Mouse (Mus musculus): Measurements from ENCODE around the gene Ccdc97.
A peak's percentile ranks its signal among the peaks of the same experiment; 100 is the strongest.

Ccdc97 gene

GRCm38 (mm10) chr7:25719761-25720610 is 1.1 kb upstream of the Ccdc97 start:
- DNase-seq, result peak; percentile 81

DNA sequence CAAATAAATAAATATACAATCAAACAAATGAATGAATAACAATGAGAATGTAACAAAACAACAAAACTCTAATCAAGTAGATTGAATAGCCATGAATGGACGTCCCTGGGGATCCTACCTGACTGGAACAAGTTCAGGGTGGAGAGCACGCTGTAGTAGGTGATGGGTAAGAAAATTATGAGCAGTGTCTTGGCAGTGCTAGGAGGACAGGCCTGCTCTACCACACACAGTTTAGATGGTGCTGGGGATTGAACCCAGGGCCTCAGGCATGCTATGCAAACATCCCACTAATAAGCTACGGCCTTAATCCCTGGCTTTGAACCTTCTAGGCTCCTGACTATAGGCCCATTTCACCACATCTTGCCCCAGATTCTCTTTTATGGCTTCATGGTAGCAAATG is 1.4 kb downstream of the Ccdc97 start:
- DNase-seq, result no peak

GRCm38 (mm10) chr7:25715731-25716271 is 3.1 kb downstream of the Ccdc97 start:
- no peak for DNase-seq

GRCm38 (mm10) chr7:25714581-25714980 is 4.3 kb downstream of the Ccdc97 start:
- DNase-seq, result no peak

DNA sequence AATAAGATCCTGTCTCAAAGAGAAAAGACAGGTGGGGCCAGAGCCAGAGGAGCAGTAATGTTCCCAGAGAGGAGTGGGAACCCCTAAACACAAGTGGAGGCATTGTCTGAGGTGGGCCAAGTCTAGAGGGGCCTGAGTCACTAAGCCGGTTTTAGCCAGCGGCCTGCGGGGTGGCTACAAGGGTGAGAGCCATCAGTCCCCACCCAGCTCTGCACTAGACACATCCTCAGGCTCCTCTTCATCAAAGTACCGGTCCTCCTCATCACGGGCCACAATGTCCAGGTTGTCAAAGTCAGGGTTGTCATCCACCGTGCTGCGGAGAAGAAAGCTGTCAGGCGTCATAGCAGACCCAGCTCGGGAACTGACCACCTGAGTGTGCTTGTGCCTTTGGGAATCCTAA is 6.1 kb downstream of the Ccdc97 start:
- no peak for DNase-seq

GRCm38 (mm10) chr7:25711731-25712197 is 7.1 kb downstream of the Ccdc97 start:
- peak; percentile 68 for DNase-seq

- DNase-seq, result no peak
Observed at GRCm38 (mm10) chr7:25711165-25711564, 7.7 kb downstream of the Ccdc97 start.

DNA sequence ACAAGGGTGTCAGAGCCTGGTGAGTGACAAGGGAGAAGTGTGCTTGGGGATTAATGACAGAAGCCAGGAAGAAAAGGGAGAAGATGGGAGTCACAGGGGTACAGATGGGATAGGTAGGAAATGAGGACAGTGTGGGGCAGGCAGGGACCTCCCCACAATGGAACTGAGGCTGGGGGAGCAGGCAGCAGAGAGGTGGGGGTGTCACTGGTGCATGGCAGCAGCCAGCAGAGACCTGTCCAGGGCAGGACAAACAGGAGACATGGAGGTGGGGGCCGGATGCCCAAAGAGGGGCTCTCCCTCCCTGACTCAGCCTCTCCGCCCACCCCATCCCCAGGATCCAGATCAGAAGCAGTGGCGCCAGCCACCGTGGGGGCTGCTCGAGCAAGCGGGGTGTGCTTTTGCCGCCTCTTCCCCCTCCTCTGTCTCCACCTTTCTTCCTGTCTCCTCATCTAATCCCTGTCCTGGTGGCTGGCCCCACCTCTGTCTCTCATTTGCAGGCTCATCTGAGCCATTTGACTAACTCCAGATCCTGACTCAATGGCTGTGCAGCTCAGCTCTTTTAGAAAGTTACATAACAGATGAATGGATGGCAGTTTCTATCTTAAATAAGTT is 8.3 kb downstream of the Ccdc97 start:
- peak; percentile 31 for DNase-seq

DNA sequence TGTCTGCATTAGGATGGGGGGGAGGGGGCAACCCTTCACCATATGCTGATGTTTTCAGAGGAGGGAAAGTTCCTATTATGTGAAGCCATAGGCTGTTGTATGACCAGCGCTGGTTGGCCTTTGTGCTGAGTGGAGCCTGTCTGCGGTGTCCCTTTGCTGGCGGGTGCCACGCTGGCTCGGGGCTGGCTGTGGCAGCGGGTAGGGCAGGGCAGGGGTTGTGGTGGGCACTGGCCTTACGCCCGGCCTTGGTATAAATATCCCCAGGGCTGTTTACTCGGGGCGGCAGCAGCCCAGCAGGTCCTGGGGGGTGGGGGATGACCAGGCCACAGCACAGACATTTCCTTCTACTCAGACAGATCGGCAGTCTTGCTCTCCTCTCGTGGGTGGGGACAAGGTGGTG is 8.9 kb downstream of the Ccdc97 start:
- DNase-seq, result no peak

GRCm38 (mm10) chr7:25707581-25708292 is 11.2 kb downstream of the Ccdc97 start:
- peak; percentile 28 for DNase-seq

DNA sequence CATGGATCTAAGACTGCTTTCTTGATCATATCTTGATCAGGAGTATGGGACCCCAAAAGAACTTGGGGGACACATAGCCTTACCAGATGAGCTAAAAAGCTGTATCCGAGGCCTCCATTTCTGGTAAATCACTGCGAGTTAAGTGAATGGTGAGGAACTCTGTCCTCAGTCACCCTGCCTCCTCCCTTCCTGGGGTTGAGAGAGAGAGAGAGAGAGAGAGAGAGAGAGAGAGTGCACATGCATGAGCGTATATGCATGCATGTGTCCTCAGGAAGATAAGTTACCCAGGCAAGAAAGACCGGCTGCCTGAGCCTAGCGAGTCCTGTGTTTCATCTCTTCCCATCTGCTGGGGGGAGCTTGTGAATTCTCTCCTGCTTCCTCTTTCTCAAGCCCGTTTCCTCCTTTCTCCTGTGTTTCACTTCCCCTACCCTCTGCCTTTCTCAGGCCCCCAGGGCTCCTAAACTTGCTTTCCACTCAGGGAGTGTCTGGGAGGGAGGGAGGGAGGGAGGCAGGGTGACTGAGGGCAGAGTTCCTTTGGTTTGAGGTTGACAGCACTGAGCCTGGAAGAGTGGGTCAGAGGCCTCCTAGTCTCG is 12.2 kb downstream of the Ccdc97 start:
- DNase-seq, result no peak

DNA sequence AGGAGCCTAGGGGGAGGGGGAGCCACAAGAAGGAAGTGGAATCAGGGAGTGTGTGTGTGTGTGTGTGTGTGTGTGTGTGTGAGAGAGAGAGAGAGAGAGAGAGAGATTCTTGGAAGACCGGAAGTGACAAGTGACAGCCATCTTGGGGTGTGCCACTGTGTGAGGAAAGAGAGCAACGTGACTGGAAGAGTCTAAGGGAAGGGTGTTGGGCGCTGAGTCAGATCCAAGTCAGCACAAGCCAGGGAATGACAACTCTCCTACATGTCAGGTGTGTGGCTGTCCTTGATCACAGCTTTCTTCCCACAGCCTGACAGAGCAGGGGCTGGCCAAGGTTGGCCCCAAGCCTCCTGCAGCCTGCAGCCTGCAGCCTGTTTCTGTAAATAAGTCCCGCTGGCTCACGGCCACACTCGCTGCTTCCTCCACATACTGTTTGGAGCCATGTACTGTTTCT is 13.1 kb downstream of the Ccdc97 start:
- DNase-seq, result no peak

DNA sequence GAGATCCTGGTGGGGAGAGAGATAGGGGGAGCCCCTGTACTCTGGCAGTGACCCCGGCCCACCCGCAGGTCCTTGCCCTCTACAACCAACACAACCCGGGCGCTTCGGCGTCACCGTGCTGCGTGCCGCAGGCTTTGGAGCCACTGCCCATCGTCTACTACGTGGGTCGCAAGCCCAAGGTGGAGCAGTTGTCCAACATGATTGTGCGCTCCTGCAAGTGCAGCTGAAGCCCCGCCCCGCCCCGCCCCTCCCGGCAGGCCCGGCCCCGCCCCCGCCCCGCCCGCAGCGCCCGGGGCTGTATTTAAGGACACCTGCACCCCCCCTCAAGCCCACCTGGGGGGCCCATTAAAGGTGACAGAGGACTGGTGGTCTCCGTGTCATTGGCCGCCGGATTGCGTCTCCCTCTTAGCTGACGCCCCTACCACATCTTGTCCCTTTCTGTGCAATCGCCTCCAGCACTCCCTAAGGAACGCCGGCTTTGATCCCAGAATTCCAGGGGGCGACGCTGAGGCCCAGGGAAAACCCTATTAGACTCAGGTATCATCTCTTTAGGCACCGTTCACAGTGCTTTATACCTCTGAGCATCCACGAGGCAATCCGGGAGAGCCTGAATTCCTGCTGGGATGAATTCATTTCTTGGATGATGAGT is 14.0 kb downstream of the Ccdc97 start:
- DNase-seq, result peak; percentile 39

DNA sequence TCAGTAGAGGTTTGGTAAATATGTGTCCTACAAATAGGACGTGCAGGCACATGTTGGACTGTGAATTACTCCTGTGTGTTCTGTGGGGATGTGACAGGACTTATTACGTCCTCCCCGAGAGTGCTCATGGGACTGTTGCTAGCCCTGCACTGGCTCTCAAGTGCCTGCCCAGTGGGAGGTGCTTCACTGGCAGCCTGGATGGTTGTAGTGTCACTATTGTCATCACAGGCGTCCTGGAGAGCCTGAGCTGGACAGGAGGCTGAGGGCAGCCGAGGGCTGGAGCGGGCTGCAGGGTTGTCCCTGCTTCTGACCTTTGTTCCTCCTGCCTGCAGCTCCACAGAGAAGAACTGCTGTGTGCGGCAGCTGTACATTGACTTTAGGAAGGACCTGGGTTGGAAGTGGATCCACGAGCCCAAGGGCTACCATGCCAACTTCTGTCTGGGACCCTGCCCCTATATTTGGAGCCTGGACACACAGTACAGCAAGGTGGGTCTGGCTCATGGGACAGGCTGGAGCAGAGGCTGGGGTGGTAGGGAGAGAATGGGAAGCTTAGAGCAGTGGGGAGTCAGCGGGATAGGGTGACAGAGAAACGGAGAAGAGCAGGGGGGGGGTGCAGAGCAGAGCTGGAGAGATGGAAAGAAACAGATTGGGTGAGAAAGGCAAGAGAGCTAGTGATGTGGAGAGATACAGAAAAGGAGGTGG is 14.9 kb downstream of the Ccdc97 start:
- DNase-seq, result no peak

GRCm38 (mm10) chr7:25702350-25702749 is 16.5 kb downstream of the Ccdc97 start:
- DNase-seq, result no peak

DNA sequence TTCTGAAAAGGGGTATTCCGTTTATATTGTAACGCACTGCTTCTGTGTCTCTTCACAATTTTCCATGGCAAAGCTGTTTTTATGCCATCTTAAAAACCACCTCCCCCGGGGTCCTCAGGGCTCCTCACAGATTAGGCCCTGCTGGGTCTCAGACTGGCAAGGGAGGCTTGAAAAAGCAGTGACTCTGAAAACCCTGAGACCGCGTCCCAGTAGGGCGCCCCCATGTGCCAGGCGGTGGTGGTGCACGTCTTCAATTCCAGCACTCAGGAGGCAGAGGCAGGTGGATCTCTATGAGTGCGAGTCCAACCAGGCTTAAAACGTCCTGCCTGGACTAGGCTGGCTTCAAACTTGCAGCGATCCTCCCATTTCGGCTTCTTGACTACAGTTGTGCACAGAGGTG is 18.2 kb downstream of the Ccdc97 start:
- no peak for DNase-seq

GRCm38 (mm10) chr7:25699851-25700250 is 19.0 kb downstream of the Ccdc97 start:
- DNase-seq, result no peak

DNA sequence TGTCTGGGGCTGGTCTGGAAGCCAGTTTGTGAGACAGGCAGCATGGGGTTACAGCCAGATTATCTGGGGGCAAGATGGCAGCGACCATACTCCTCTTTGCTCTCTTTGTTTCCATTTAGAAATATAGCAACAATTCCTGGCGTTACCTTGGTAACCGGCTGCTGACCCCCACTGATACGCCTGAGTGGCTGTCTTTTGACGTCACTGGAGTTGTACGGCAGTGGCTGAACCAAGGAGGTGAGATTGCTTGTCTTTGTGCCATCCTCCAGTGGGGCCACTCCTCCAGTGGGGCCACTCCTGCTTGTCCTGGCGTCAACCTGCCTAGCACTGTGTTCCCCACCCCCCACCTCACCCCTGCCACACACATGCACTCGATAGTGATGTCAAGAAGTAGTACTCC is 24.8 kb downstream of the Ccdc97 start:
- DNase-seq, result no peak

- DNase-seq, result no peak
Observed at GRCm38 (mm10) chr7:25690051-25690450, 28.8 kb downstream of the Ccdc97 start.

DNA sequence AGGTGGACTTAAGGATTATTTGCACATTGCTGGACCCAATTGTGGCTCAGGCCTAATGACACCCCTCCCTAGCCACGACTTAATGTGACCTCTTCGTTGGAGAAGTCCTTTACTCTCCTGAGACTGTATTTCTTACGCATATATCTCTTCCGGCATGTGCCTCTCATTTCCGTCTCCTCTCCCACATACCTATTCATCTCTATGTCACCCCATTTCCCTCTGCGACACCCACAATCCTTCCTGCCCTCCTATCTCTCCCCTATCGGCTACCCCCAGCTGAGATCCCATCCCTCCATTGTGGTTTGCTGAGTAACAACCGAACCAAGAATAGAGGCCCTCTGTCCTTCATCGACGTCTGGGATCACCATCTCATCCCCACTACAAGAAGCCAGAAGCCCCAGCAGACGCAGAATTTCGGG is 29.3 kb downstream of the Ccdc97 start:
- DNase-seq, result no peak

DNA sequence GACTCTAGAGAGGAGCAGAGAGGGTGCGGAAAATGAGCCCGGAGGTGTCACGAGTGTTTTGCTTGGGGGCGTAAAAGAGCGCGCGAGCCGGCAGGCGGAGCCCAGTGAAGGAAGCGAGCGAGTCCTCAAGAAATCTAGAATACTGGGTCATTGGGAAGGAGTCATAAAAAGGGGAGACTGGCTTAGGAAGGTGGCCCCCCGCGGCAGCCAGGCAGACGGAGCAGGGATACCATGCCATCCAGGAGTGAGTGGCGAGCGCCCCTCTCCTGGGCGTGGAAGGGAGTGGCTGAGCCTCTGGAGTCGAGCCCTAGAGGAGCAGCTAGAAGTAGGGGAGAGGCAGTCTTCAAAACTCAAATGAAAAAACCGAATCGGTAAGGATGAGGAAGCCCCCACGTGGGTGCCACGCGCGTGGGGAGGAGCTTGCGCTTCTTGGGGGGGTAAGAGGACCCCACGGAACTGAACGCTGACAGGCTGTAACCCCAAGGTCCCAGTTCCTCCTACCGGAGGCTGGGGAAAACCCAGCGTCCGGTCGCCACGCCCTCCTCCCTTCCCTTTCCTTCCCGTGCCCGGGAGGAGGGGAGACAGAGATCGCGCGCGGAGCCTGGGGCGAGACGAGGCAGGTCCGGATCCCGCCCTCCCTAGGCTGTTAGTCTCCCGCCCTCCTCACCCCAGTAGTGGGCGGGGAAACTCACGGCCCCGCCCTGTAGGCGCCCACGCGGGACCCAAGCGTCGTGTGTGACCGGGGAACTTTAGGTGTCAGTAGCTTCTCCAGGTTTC is 29.9 kb downstream of the Ccdc97 start:
- DNase-seq, result peak; percentile 78

Data from embryo, embryonic 11 days (tissue).